Mouse (Mus musculus): ENCODE data around the gene Hat1. TPM values are rescaled to one million over a fixed set of nuclear protein-coding genes. Genes with fewer than 3 reads are reported as not detected.

The Hat1 gene
- polyA plus RNA-seq, 1 experiment from 2014 or later: 165 TPM

DNA sequence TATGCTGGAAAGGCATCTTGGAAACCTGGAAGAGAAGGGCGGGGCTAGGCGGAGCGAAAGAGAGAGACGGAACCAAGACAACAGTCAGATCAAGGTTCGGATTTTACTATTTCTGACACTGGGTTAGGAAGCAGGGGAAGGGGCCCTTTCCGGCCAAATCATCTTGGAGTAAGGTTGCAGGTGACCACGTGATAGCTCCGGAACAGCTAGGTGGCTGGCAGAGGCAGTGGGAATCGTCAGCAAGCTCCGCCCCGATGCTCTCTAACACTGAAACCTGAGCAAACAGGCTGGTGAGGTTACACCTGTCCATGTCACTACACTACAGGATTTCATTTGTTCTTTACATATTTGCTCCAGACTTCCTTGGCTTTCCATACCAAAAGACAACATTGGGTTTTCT, 4.9 kb upstream of the Hat1 start:
- 38% methylated on average over 11 of the region's 11 CpGs for WGBS (ENCODE audit: insufficient replicate concordance)
- no peak for ATAC-seq
- Histone ChIP-seq H3K27ac (no peak overlapping the region), H3K27me3 (replicated peaks) (no peaks in the 10 kb centered on the region), H3K4me3 (no peak overlapping the region), H3K4me1 (peaks cover 17% of the 10 kb centered on the region), H3K4me2 (peak overlapping the region; percentile 43), H3K9me3 (replicated peaks) (no peaks in the 10 kb centered on the region), H3K9ac (no peak overlapping the region), H3K36me3 (no peaks in the 10 kb centered on the region)

GRCm38 (mm10) chr2:71387766-71388165, 992 bp upstream of the Hat1 start:
- Histone ChIP-seq H3K4me1 (peaks cover 26% of the 10 kb centered on the region), H3K27me3 (replicated peaks) (no peaks in the 10 kb centered on the region)
- WGBS (ENCODE audit: insufficient replicate concordance): 81% methylated on average over 6 of the region's 6 CpGs

GRCm38 (mm10) chr2:71389864-71390263, 1.1 kb downstream of the Hat1 start:
- no peak for ATAC-seq
- peak overlapping the region; percentile 76 for H3K4me2 ChIP-seq
- peak overlapping the region; percentile 96 for H3K4me3 ChIP-seq
- WGBS (ENCODE audit: insufficient replicate concordance): 16% methylated on average over 9 of the region's 9 CpGs
- H3K4me1 ChIP-seq: peaks cover 18% of the 10 kb centered on the region
- peak overlapping the region; percentile 89 for H3K9ac ChIP-seq
- H3K9me3 ChIP-seq (replicated peaks): no peaks in the 10 kb centered on the region
- peaks cover 41% of the 10 kb centered on the region for H3K36me3 ChIP-seq
- H3K27me3 ChIP-seq (replicated peaks): no peaks in the 10 kb centered on the region
- H3K27ac ChIP-seq: peak overlapping the region; percentile 86

More at GRCm38 (mm10) chr2:71387766-71388165, 992 bp upstream of the Hat1 start:
- Histone ChIP-seq H3K36me3 (peaks cover 23% of the 10 kb centered on the region), H3K27ac (no peak overlapping the region), H3K9me3 (replicated peaks) (no peaks in the 10 kb centered on the region), H3K4me2 (no peak overlapping the region), H3K9ac (no peak overlapping the region), H3K4me3 (no peak overlapping the region)
- ATAC-seq: no peak

GRCm38 (mm10) chr2:71405613-71406012, 16.9 kb downstream of the Hat1 start:
- H3K36me3 ChIP-seq: peaks cover 73% of the 10 kb centered on the region
- ATAC-seq: no peak

DNA sequence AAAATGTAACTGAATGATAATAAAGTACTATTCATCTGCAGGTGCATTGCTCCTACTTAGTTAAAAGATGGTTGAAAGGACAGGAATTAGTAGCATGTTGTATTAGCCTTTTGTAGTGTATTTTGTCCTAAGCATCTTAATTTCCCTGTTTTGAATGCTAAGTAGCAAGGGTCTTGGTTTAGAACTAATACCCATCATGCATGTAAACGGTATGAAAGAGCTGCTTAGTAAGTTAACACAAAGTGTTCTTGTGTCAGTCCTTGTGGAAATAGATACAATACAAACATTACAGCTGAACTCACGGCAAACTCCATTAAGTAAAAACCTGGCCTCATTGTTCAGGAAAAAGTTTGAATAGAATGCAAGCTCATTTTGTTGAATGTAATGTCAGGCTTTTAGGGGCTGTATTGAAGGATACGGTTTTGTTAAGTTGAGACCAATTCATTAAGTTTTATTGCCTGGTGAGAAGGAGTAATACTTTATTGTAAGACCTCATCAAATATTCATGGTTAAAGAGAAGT, 30.1 kb downstream of the Hat1 start:
- Histone ChIP-seq H3K4me3 (no peak overlapping the region), H3K9me3 (replicated peaks) (no peaks in the 10 kb centered on the region), H3K4me1 (peaks cover 8% of the 10 kb centered on the region; the same call in 1 of the 2 replicates), H3K27me3 (replicated peaks) (no peaks in the 10 kb centered on the region), H3K36me3 (peaks cover 60% of the 10 kb centered on the region), H3K9ac (no peak overlapping the region), H3K27ac (no peak overlapping the region), H3K4me2 (no peak overlapping the region)
- WGBS (ENCODE audit: insufficient replicate concordance): 90% methylated on average over 3 of the region's 3 CpGs
- ATAC-seq: no peak

More at GRCm38 (mm10) chr2:71405613-71406012, 16.9 kb downstream of the Hat1 start:
- WGBS (ENCODE audit: insufficient replicate concordance): 88% methylated on average over 1 of the region's 1 CpGs
- Histone ChIP-seq H3K4me2 (no peak overlapping the region), H3K9me3 (replicated peaks) (no peaks in the 10 kb centered on the region), H3K27me3 (replicated peaks) (no peaks in the 10 kb centered on the region), H3K9ac (no peak overlapping the region), H3K4me3 (no peak overlapping the region), H3K27ac (no peak overlapping the region), H3K4me1 (no peaks in the 10 kb centered on the region)

- Histone ChIP-seq H3K9me3 (replicated peaks) (no peaks in the 10 kb centered on the region), H3K9ac (no peak overlapping the region), H3K4me1 (peaks cover 13% of the 10 kb centered on the region), H3K4me2 (no peak overlapping the region), H3K36me3 (peaks cover 59% of the 10 kb centered on the region), H3K4me3 (no peak overlapping the region), H3K27ac (no peak overlapping the region), H3K27me3 (replicated peaks) (no peaks in the 10 kb centered on the region)
- ATAC-seq: no peak
- WGBS (ENCODE audit: insufficient replicate concordance): 50% methylated on average over 3 of the region's 3 CpGs
Measured at GRCm38 (mm10) chr2:71419408-71419807, 30.6 kb downstream of the Hat1 start.

DNA sequence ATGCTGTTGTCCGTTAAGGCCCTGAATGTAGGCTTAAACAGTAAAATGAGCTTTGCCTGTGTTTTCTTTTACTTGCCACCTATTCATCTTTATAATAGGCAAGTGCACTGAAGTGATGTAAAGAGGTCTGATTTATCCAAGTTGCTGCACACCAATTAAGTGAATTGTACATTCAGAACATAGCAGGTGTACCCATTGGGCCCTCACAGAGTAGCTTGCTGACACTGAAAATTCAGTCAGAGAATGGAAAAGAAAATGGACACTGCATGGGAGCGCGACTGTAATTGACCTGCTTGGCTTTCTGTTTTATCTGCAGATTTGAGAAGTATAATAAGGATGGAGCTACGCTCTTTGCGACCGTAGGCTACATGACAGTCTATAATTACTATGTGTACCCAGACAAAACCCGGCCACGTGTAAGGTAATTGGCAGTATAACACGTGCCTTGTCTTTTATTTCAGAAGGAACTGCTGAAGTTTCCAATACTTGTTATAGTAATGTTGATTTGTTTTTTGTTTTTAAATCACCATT, 32.2 kb downstream of the Hat1 start:
- Histone ChIP-seq H3K4me3 (no peak overlapping the region), H3K36me3 (peaks cover 58% of the 10 kb centered on the region)
- 88% methylated on average over 9 of the region's 9 CpGs for WGBS (ENCODE audit: insufficient replicate concordance)

DNA sequence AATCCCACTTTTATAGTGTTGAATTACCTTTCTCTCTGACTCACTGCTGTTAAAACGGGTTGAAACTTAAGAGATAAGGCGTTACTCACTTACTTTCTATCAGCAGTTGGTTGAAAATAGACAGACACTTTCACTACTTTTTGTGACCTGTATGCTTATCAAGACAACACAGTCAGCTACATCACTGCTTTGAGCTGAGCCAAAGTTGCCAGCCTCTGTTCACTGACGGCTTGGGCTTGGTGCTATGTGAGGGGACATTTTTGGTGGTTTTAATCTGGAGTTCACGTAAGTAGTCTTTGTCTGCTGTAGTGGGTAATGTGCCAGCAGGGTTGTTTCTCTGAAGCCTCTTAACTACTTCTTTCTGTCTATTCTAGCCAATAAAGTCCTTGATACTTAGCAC, 35.8 kb downstream of the Hat1 start:
- H3K4me1 ChIP-seq: peaks cover 14% of the 10 kb centered on the region
- peak; percentile 76 for ATAC-seq
- peaks cover 74% of the 10 kb centered on the region for H3K36me3 ChIP-seq

More for the DNA sequence above, 32.2 kb downstream of the Hat1 start:
- Histone ChIP-seq H3K4me2 (no peak overlapping the region), H3K9me3 (replicated peaks) (no peaks in the 10 kb centered on the region), H3K4me1 (peaks cover 18% of the 10 kb centered on the region), H3K27me3 (replicated peaks) (no peaks in the 10 kb centered on the region), H3K27ac (no peak overlapping the region), H3K9ac (no peak overlapping the region)
- ATAC-seq: no peak

DNA sequence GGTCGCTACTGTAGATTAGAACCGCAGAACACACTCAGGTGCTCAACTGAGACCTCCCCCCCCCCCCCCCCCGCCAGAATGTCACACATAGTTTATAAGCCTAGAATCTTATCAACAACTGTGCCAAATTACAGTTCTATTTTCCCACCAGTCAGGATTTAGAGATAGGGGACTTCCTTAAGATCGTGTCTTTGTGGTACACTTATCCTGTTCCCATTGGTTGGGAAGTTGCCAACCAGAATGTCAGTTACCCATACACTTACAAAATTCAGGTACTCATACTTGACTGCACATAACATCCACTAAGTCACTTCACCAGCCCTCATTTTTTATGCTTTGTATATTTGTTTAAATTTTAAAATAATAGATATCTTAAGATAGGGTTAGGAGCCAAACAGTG, 46.7 kb downstream of the Hat1 start:
- H3K36me3 ChIP-seq: peaks cover 83% of the 10 kb centered on the region
- 74% methylated on average over 3 of the region's 4 CpGs for WGBS (ENCODE audit: insufficient replicate concordance)

More for the DNA sequence above, 35.8 kb downstream of the Hat1 start:
- 29% methylated on average over 4 of the region's 4 CpGs for WGBS (ENCODE audit: insufficient replicate concordance)
- no peak overlapping the region for H3K4me3 ChIP-seq
- H3K27me3 ChIP-seq (replicated peaks): no peaks in the 10 kb centered on the region
- H3K9me3 ChIP-seq (replicated peaks): no peaks in the 10 kb centered on the region
- no peak overlapping the region for H3K9ac ChIP-seq
- peak overlapping the region; percentile 10; the same call in 1 of the 2 replicates for H3K4me2 ChIP-seq
- peak overlapping the region; percentile 43; the same call in 1 of the 2 replicates for H3K27ac ChIP-seq

DNA sequence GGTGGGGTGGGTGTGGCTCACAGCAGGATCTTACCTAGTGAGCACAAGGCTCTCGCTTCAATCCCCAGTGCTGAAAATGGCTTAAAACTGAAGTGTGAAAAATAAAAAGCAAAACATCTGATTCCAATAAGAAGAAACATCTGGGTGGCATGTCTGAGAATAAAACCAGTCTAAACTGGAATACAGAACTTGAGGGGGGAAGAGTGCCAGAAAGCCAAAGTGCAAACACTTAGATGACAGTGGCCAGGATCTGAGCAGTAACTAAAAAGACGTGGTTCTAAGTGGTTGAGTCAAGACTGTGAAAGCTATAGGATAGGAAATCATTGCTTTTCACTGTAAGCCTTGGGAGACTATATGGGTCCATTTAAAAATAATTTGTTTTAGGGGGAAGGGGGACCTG, 54.6 kb downstream of the Hat1 start:
- no peak for ATAC-seq
- Histone ChIP-seq H3K4me3 (no peak overlapping the region), H3K27me3 (replicated peaks) (peaks cover 22% of the 10 kb centered on the region), H3K4me1 (peaks cover 9% of the 10 kb centered on the region), H3K9me3 (replicated peaks) (no peaks in the 10 kb centered on the region), H3K36me3 (peaks cover 35% of the 10 kb centered on the region), H3K9ac (no peak overlapping the region), H3K27ac (no peak overlapping the region), H3K4me2 (no peak overlapping the region)
- WGBS (ENCODE audit: insufficient replicate concordance): 32% methylated on average over 2 of the region's 2 CpGs

More for the DNA sequence above, 46.7 kb downstream of the Hat1 start:
- no peak overlapping the region for H3K4me2 ChIP-seq
- no peak overlapping the region for H3K9ac ChIP-seq
- no peaks in the 10 kb centered on the region for H3K9me3 ChIP-seq (replicated peaks)
- H3K27ac ChIP-seq: no peak overlapping the region
- no peak overlapping the region for H3K4me3 ChIP-seq
- ATAC-seq: no peak
- no peaks in the 10 kb centered on the region for H3K27me3 ChIP-seq (replicated peaks)
- no peaks in the 10 kb centered on the region for H3K4me1 ChIP-seq

GRCm38 (mm10) chr2:71445536-71446196, 56.9 kb downstream of the Hat1 start:
- Histone ChIP-seq H3K4me3 (no peak overlapping the region), H3K4me1 (peaks cover 10% of the 10 kb centered on the region), H3K36me3 (peaks cover 16% of the 10 kb centered on the region), H3K9ac (no peak overlapping the region), H3K27ac (no peak overlapping the region), H3K9me3 (replicated peaks) (no peaks in the 10 kb centered on the region), H3K27me3 (replicated peaks) (peaks cover 37% of the 10 kb centered on the region), H3K4me2 (no peak overlapping the region)
- ATAC-seq: no peak
- WGBS (ENCODE audit: insufficient replicate concordance): 58% methylated on average over 17 of the region's 17 CpGs

GRCm38 (mm10) chr2:71449604-71450003, 60.8 kb downstream of the Hat1 start:
- Histone ChIP-seq H3K9me3 (replicated peaks) (no peaks in the 10 kb centered on the region), H3K4me1 (peaks cover 34% of the 10 kb centered on the region), H3K36me3 (no peaks in the 10 kb centered on the region), H3K4me2 (no peak overlapping the region), H3K4me3 (no peak overlapping the region), H3K9ac (no peak overlapping the region), H3K27me3 (replicated peaks) (peaks cover 41% of the 10 kb centered on the region), H3K27ac (no peak overlapping the region)
- no peak for ATAC-seq
- WGBS (ENCODE audit: insufficient replicate concordance): 4% methylated on average over 2 of the region's 2 CpGs
